Mouse (Mus musculus): ENCODE results near the gene Cntd1. TPM values are rescaled to one million over a fixed set of nuclear protein-coding genes. Genes with fewer than 3 reads are reported as not detected.
"Not testable (repeated sequence)": the region's sequence is repeated elsewhere in the genome, so short reads cannot be mapped to it uniquely, and the experiment has no call there.

The Cntd1 gene
- total RNA-seq, 2 experiments from 2014 or later = 0.63 to 1.4 TPM

- no peak for DNase-seq
Measured at GRCm38 (mm10) chr11:101283805-101284204, 5.0 kb downstream of the Cntd1 start.

DNA sequence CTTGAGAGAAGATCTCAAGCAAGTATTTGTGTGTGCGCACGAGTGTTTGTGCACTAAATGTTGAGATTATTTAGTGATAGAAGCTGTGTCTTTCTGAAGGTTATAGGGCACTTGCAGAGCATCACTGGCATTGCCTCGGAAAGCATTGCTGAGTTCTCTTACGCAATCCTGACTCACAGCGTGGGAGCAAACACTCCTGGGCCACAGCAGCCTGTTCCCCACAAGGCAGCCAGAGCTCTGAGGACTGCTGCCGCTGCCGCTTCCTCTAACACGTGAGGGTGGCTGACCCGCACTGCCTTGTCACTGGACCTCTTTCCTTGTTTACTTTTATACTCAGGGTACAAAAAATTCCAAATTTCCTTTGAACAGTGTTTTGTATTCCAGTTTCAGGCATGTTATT lies 8.5 kb downstream of the Cntd1 start:
- DNase-seq = peak; percentile 55

- DNase-seq = no peak
Measured at GRCm38 (mm10) chr11:101291231-101291630, 12.4 kb downstream of the Cntd1 start.

DNA sequence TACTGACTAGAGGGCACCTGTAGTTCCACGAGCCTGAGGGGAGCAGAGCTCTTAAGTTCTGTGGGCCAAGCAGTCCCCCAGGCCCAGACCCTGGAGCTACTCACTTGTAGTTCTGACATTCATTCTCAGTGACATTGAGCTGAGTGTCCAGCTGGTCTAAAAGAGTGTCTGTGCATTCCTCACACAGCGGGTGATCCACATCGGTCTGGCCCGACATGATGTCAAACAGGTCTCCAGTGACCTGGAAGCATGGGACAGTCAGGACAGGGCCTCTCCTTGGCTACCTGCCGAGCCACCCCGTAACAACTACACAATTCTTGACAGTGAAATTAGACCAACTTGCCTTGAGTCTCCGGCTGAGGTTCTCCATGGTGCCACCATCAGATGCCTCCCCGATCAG lies 16.4 kb downstream of the Cntd1 start:
- DNase-seq = no peak

DNA sequence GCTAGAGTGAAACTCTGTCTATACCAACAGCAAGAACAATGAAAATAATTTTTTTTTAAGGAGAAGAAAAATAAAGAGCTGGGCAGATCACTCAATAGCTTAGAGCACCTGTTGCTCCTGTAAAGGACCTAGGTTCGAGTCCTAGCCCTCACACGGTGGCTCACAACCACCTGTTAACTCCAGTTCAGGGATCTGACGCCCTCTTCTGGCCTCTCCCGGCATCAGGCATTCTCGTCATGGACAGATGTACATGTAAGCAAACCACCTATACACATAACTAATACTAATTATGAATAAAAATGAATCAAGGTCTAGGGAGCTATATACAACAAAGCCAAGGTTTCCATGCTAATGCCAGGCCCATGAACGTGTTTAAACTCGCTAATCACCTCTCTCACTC lies 22.1 kb downstream of the Cntd1 start:
- no peak for DNase-seq

- DNase-seq = no peak
Measured at GRCm38 (mm10) chr11:101301299-101302003, 22.6 kb downstream of the Cntd1 start.

- peak; percentile 99 for DNase-seq
Measured at GRCm38 (mm10) chr11:101302004-101302798, 23.4 kb downstream of the Cntd1 start, which contains the start of gene Becn1. Gene Becn1 (minus strand): TSS chr11:101302286.

- no peak for DNase-seq
Measured at GRCm38 (mm10) chr11:101307744-101308143, 28.9 kb downstream of the Cntd1 start.

GRCm38 (mm10) chr11:101311083-101311482 lies 32.3 kb downstream of the Cntd1 start:
- DNase-seq = no peak

DNA sequence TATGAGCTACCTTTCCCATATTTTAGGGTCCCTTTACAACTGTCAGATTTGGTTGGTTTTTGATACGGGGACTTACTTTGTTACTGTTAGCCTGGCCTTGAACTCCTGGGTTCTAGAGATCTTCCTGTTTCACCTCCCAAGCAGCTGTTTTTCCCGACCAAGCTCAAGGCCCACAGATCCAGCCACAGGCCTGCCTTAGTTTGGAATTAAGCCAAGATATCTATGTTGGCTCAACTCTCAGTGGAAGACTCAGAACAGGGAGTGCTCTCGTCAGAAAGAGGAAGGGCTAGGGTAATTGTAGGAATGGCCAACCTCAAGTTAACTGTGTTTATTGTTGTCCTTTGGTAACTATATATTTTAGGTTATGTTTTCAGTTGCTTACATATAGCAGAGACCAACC lies 33.3 kb downstream of the Cntd1 start:
- no peak for DNase-seq

GRCm38 (mm10) chr11:101314567-101314966 lies 35.8 kb downstream of the Cntd1 start:
- DNase-seq = no peak

DNA sequence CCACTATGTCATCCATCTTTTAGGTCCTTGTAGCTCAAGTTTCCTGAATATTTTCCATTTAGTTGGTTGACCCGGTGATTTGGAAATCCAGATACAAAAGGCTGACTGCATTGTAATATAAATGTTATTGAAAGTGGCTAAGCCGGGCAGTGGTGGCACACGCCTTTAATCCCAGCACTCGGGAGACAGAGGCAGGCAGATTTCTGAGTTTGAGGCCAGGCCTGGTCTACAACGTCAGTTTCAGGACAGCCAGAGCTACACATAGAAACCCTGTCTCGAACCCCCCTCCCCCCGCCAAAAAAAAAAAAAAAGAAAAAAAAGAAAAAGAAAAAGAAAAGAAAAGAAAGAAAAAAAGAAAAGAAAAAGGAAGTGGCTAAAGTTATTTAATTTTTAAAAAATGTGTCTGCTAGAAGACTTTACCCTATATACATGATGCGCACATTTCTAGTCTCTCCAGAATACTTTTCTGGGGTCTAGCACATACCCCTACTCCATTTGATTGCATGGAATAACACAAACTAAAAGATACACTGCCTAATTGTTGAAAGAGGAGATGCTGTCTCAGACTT lies 36.4 kb downstream of the Cntd1 start:
- no peak for DNase-seq

DNA sequence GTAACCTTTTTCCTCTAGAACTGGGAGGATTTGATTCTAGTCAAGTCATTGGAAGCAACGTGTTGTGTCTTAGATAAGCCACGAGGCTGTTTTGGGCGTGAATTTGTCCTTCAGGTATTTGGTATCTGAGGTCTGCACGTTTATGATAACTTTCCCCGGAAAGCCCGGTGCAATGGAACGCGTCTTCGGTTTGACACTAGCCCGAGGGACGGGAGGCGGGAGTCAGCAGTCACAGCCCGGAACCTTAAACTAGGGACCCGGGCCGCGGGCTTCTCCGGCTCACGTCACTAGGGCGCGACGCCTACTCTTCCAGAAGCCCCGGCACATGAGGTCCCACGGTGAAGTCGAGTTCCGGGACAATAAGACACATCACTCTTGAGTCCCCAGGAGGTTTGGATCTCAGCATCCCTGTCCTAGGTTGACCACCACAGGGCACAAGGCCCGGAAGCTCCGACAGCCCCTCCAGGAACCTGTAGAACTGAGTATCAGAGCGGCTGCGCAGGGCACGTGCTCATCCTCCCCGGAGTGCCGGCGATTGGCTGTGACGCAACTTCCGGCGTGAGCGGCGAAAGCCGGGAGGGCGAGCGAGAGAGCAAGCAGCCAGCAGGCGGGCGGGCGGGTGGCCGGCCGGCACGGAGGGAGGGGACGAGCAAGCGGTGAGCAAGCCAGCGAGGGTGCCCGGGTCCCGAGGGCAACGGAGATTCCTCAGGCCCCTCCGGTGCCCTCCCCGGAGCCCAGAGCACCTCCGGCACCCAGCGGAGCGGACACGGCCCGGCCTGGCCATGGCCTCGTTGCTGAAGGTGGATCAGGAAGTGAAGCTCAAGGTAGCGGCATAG lies 37.1 kb downstream of the Cntd1 start, which contains the start of gene Psme3:
Gene Psme3, plus strand, starts transcription at position 549 of the 836 bp plus-strand sequence.
- peak; percentile 95 for DNase-seq

DNA sequence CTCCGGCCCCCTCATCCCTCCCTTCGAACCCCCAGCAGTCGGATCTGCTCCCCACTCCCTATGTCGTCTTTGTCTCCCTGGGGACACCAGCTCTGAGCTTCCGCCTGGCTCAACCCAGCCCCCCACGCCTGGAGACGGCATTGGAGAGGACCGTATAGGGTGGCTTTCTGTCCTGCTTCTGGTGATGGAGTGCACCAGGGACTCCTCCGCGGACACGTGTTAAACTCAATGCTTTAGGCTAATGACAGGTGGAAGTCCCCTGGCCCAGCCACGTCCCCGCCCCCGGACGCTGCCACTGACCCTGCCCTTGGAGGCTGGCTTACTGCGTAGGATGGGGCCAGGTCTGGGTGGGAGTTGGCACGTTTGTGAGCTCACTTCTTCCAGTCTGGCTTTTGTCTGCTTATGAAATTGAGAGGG lies 37.7 kb downstream of the Cntd1 start:
- DNase-seq = peak; percentile 52

GRCm38 (mm10) chr11:101323609-101324008 lies 44.8 kb downstream of the Cntd1 start:
- peak; percentile 86 for DNase-seq

- DNase-seq = no peak
Measured at GRCm38 (mm10) chr11:101324763-101325162, 46.0 kb downstream of the Cntd1 start, which contains the start of gene Aoc2. Gene Aoc2 (plus strand): TSS chr11:101325063.

DNA sequence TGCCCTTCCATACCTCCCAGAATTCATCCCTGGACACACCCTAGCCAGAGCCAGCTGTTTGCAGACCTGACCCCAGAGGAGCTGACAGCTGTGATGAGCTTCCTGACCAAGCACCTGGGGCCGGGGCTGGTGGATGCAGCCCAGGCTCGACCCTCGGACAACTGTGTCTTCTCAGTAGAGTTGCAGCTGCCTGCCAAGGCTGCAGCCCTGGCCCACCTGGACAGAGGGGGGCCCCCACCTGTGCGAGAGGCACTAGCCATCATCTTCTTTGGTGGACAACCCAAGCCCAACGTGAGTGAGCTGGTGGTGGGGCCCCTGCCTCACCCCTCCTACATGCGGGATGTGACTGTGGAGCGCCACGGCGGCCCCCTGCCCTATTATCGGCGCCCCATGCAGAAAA lies 46.4 kb downstream of the Cntd1 start:
- DNase-seq = not testable (repeated sequence)

- no peak for DNase-seq
Measured at GRCm38 (mm10) chr11:101326147-101326546, 47.3 kb downstream of the Cntd1 start.

DNA sequence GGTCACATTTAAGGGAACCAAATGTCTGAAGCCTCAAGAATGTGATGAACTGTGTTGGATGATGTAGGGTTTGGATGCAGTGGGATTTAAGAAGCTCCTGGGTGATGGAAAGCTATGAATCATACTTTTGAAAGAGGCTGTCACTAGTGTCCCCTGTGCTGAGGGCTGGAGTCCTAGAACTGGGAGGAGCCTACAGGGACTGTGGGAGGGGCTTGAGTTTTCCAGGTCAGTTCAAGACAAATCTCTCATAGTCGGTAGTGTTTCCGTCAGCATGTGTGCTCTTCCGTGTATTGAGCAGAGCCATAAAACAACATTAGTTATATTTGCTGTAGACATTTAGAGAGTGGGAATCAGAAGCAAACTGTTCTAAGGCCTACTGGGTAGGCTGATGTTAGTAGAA lies 48.5 kb downstream of the Cntd1 start:
- no peak for DNase-seq

- DNase-seq = peak; percentile 76
Measured at GRCm38 (mm10) chr11:101328941-101329635, 50.3 kb downstream of the Cntd1 start.

GRCm38 (mm10) chr11:101330371-101330924 lies 51.6 kb downstream of the Cntd1 start, which contains the start of gene Aoc3:
Gene Aoc3 (plus strand): TSS chr11:101330605.
- peak; percentile 61 for DNase-seq

Data from adrenal gland, postnatal 10 days (tissue).